Mouse (Mus musculus) neural tube, embryonic 12.5 days (tissue): ENCODE data around the gene Dusp28. TPM values are rescaled to one million over a fixed set of nuclear protein-coding genes. Genes with fewer than 3 reads are reported as not detected.

ENCODE experiments used
- ATAC-seq: fragments of 200-750 bp; cut with Nextera tagmentation; 2 replicates; pipeline ENCODE4 v1.8.0; 2017; ENCODE audit warnings: low read depth, mild to moderate bottlenecking, moderate TSS enrichment, moderate library complexity; ENCODE audit not compliant: low FRiP score
- H3K27ac ChIP-seq: fragments of 300-500 bp; sonication (generic); 2 replicates; pipeline ENCODE4 v1.5.1; 2016
- H3K27me3 ChIP-seq: fragments of 300-500 bp; sonication (generic); replicated peaks from 2 replicates; pipeline ENCODE4 v1.6.1; 2016; ENCODE audit warnings: mild to moderate bottlenecking
- H3K36me3 ChIP-seq: fragments of 300-500 bp; sonication (generic); 2 replicates; pipeline ENCODE4 v1.6.1; 2016; ENCODE audit warnings: mild to moderate bottlenecking
- H3K4me1 ChIP-seq: fragments of 300-500 bp; sonication (generic); 2 replicates; pipeline ENCODE4 v1.6.1; 2016
- H3K4me2 ChIP-seq: fragments of 300-500 bp; sonication (generic); replicated peaks from 2 replicates; pipeline ENCODE4 v1.6.1; 2016; ENCODE audit warnings: mild to moderate bottlenecking
- H3K4me3 ChIP-seq: fragments of 300-500 bp; sonication (generic); 2 replicates; pipeline ENCODE4 v1.5.1; 2016
- H3K9ac ChIP-seq: fragments of 300-500 bp; sonication (generic); 2 replicates; pipeline ENCODE4 v1.6.1; 2016; ENCODE audit warnings: mild to moderate bottlenecking
- H3K9me3 ChIP-seq: fragments of 300-500 bp; sonication (generic); 2 replicates; pipeline ENCODE4 v1.6.1; 2016; ENCODE audit warnings: mild to moderate bottlenecking
- WGBS: fragments of 180-500 bp; shearing (Covaris S2); methylation state at CpG from one replicate; pipeline ENCODE4 v1.1.7; 2016; 5-methylcytosine and 5-hydroxymethylcytosine counted together
- polyA plus RNA-seq: library from polyadenylated mRNA; unstranded; fragments of >200 nt; fragmentation: Nextera tagmentation; extraction: Ambion mirVana; gene quantifications from 2 replicates; pipeline ENCODE4 v1.2.1, GENCODE M21; 2016

Gene Dusp28
- polyA plus RNA-seq, 1 experiment from 2014 or later: 13.4 TPM

GRCm38 (mm10) chr1:92881982-92882381, 24.8 kb upstream of the Dusp28 start:
- Histone ChIP-seq H3K27me3 (no peaks in the 10 kb centered on the region), H3K4me1 (no peaks in the 10 kb centered on the region), H3K4me2 (no peak overlapping the region), H3K27ac (no peak overlapping the region), H3K9ac (no peak overlapping the region), H3K9me3 (no peaks in the 10 kb centered on the region), H3K4me3 (no peak overlapping the region), H3K36me3 (no peaks in the 10 kb centered on the region)
- ATAC-seq: no peak
- WGBS: 92% methylated on average over 6 of the region's 6 CpGs

GRCm38 (mm10) chr1:92888901-92889655, 17.7 kb upstream of the Dusp28 start:
- Histone ChIP-seq H3K27me3 (no peaks in the 10 kb centered on the region), H3K4me3 (no peak overlapping the region), H3K36me3 (no peaks in the 10 kb centered on the region), H3K9ac (no peak overlapping the region), H3K4me1 (no peaks in the 10 kb centered on the region), H3K9me3 (no peaks in the 10 kb centered on the region), H3K27ac (no peak overlapping the region), H3K4me2 (no peak overlapping the region)
- WGBS: 71% methylated on average over 7 of the region's 7 CpGs
- no peak for ATAC-seq

- no peaks in the 10 kb centered on the region for H3K9me3 ChIP-seq
- H3K27ac ChIP-seq: no peak overlapping the region
- H3K36me3 ChIP-seq: no peaks in the 10 kb centered on the region
- H3K27me3 ChIP-seq: no peaks in the 10 kb centered on the region
- no peak overlapping the region for H3K4me3 ChIP-seq
- H3K9ac ChIP-seq: no peak overlapping the region
- H3K4me2 ChIP-seq: no peak overlapping the region
- no peak for ATAC-seq
- H3K4me1 ChIP-seq: no peaks in the 10 kb centered on the region
- WGBS: 72% methylated on average over 3 of the region's 3 CpGs
Observed at GRCm38 (mm10) chr1:92892791-92893190, 14.0 kb upstream of the Dusp28 start.

- ATAC-seq: no peak
- Histone ChIP-seq H3K36me3 (no peaks in the 10 kb centered on the region), H3K9me3 (no peaks in the 10 kb centered on the region), H3K4me1 (no peaks in the 10 kb centered on the region), H3K27ac (no peak overlapping the region), H3K9ac (no peak overlapping the region), H3K4me3 (no peak overlapping the region), H3K27me3 (no peaks in the 10 kb centered on the region), H3K4me2 (no peak overlapping the region)
- 74% methylated on average over 3 of the region's 3 CpGs for WGBS
Observed at GRCm38 (mm10) chr1:92893896-92894295, 12.9 kb upstream of the Dusp28 start.

DNA sequence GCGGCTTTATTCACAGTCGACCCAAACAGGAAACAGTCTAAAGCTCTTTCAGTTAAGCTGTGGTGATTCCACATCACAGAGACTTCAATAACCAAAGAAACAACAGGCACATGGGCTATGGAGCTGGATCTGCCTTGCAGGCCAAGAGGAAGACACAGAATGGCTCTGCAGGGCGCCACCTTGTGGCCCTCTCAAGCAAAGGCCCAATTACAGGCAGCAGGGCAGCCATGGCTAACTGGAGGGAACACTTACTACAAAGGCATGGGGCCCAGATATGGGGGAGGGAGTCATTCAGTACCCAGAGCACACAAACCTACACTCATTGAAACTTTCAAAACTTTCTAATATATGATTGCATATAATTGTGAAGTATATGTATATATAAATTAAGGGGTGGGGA, 11.7 kb upstream of the Dusp28 start:
- ATAC-seq: peak; percentile 77
- Histone ChIP-seq H3K36me3 (no peaks in the 10 kb centered on the region), H3K9ac (no peak overlapping the region), H3K9me3 (no peaks in the 10 kb centered on the region), H3K4me3 (no peak overlapping the region), H3K27ac (no peak overlapping the region), H3K27me3 (peaks cover 3% of the 10 kb centered on the region; the same call in 1 of the 2 replicates), H3K4me2 (no peak overlapping the region), H3K4me1 (no peaks in the 10 kb centered on the region)
- WGBS: 7% methylated on average over 3 of the region's 3 CpGs

DNA sequence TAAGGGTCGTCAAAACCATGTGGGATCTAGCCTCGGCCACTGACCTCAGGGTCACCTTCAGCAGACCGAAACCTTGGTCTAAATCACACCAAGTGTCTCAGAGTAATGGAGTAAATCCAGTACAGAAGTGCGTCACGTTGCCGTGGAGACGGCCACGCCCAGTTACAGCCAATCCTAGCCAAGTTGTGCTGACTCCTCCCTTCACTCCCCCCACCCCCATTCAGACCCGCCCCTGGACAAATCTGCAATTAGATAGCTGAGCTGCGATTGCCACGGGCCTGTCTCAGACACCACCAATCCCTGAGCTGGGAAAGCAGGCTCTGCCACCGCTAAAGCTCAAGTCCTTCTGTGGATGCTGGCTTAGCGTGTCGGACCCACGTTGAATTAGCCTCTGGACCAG, 4.0 kb upstream of the Dusp28 start, which contains the start of gene Ankmy1:
TSS of gene Ankmy1 (minus strand) at position 121 of the 400 bp plus-strand sequence.
- Histone ChIP-seq H3K9me3 (no peaks in the 10 kb centered on the region), H3K4me3 (peak within 1 kb of the TSS; percentile 2; the same call in 1 of the 2 replicates), H3K4me1 (peaks cover 16% of the 10 kb centered on the region; the same call in 1 of the 2 replicates), H3K27me3 (peaks cover 8% of the 10 kb centered on the region; the same call in 1 of the 2 replicates), H3K9ac (peak within 1 kb of the TSS; percentile 42; the same call in 1 of the 2 replicates), H3K27ac (no peak within 1 kb of the TSS), H3K36me3 (no peaks in the 10 kb centered on the region), H3K4me2 (peak within 1 kb of the TSS; percentile 56)
- peak; percentile 34; the same call in 1 of the 2 replicates for ATAC-seq
- WGBS: 2% methylated on average over 15 of the region's 15 CpGs

GRCm38 (mm10) chr1:92903627-92904026, 3.2 kb upstream of the Dusp28 start:
- H3K27me3 ChIP-seq: peaks cover 8% of the 10 kb centered on the region; the same call in 1 of the 2 replicates
- H3K36me3 ChIP-seq: no peaks in the 10 kb centered on the region
- H3K4me3 ChIP-seq: no peak overlapping the region
- peaks cover 19% of the 10 kb centered on the region; the same call in 1 of the 2 replicates for H3K4me1 ChIP-seq
- no peak for ATAC-seq
- H3K9me3 ChIP-seq: no peaks in the 10 kb centered on the region
- H3K9ac ChIP-seq: no peak overlapping the region
- no peak overlapping the region for H3K4me2 ChIP-seq
- 83% methylated on average over 4 of the region's 4 CpGs for WGBS
- H3K27ac ChIP-seq: no peak overlapping the region

- H3K27me3 ChIP-seq: 0 out of 2 replicates have a peak, but pooled peaks cover 4% of the 10 kb centered on the region
- no peak overlapping the region for H3K27ac ChIP-seq
- H3K36me3 ChIP-seq: no peaks in the 10 kb centered on the region
- no peaks in the 10 kb centered on the region for H3K9me3 ChIP-seq
- no peak overlapping the region for H3K4me2 ChIP-seq
- WGBS: 96% methylated on average over 2 of the region's 2 CpGs
- ATAC-seq: no peak
- H3K9ac ChIP-seq: no peak overlapping the region
- H3K4me3 ChIP-seq: no peak overlapping the region
- H3K4me1 ChIP-seq: peaks cover 28% of the 10 kb centered on the region
Observed at GRCm38 (mm10) chr1:92905703-92906310, 974 bp upstream of the Dusp28 start.

DNA sequence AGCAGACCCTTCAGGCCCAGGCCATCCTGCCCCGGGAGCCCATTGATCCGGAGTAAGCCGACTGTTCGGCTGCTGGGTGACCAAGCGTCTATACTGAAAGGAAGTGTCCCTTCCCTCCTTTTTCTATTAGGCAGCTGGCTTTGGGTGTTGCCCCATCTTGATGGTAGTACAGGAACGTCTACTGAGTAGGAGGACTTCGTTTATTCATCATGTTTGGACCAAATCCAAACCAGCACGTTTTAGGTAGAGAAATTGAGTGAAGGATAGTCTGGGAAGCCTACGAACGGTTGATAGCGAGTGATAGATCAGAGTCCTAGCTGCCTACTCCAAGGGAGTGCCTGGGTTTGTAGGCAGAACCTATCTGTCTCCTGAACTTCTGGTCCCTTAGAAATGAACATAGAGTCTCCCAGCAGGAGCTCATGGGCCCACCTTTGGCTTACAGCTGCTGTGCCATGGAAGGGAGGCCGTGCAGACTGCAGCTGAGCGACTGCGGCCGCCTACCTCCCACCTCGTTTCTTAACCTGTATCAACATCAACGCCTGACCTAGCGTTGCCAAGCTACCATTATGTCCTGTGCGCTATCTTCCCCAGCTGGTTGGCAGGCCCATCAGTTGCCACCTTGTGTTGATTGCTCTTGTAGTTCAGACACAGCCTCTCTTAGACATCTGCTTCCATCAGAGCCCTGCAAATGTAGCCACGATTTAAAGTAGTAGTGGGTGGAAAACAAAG, 1.0 kb downstream of the Dusp28 start:
- H3K9ac ChIP-seq: peak overlapping the region; percentile 61
- no peak for ATAC-seq
- H3K4me1 ChIP-seq: peaks cover 40% of the 10 kb centered on the region
- peak overlapping the region; percentile 72 for H3K4me3 ChIP-seq
- H3K36me3 ChIP-seq: no peaks in the 10 kb centered on the region
- 0 out of 2 replicates have a peak overlapping the region, but pooled peaks have one; percentile 44 for H3K27ac ChIP-seq
- H3K4me2 ChIP-seq: peak overlapping the region; percentile 68
- no peaks in the 10 kb centered on the region for H3K27me3 ChIP-seq
- WGBS: 48% methylated on average over 20 of the region's 20 CpGs
- no peaks in the 10 kb centered on the region for H3K9me3 ChIP-seq

DNA sequence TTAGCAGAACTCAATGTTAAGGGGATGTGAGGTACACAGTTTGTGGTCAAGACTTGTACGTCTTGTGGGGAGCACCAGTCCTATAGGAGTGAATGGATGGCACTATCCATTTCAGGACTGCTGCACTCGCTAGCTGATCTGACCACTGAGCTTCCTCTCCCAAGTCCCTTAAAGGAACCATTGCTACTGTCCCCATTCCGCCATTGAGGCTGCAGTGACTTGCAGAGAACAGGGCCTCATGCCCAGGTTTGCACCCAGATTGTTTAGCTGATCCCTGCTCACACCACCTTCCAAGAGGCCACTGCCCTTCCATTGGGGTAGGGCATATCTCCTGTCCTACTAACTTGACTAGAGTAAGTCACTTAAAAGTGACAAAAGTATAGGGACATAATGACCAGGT, 1.9 kb downstream of the Dusp28 start:
- no peak overlapping the region for H3K9ac ChIP-seq
- no peaks in the 10 kb centered on the region for H3K9me3 ChIP-seq
- no peaks in the 10 kb centered on the region for H3K36me3 ChIP-seq
- peaks cover 38% of the 10 kb centered on the region for H3K4me1 ChIP-seq
- H3K27ac ChIP-seq: no peak overlapping the region
- no peak for ATAC-seq
- 91% methylated on average over 3 of the region's 3 CpGs for WGBS
- H3K4me2 ChIP-seq: no peak overlapping the region
- no peaks in the 10 kb centered on the region for H3K27me3 ChIP-seq
- no peak overlapping the region for H3K4me3 ChIP-seq

DNA sequence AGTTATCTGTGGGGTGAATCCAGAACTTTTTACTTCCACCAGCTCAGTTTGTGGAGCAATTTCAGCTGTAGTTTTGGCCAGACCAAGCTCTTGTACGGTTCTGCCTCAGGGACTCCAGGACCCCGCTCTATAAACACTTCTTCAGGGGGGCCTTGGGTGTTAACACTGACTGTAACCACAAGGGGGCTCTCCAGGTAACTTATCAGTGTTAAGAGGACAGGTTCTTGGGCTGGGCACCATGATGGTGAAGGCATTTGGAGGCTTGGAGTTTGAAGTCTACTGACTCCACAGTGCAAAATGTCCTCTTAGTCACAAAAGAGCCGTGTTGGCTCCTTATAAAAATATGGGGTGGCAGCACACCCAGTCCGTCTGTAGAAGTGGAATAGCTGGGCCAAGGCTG, 2.3 kb downstream of the Dusp28 start:
- Histone ChIP-seq H3K36me3 (peaks cover 3% of the 10 kb centered on the region; the same call in 1 of the 2 replicates), H3K4me2 (no peak overlapping the region), H3K27ac (no peak overlapping the region), H3K4me3 (no peak overlapping the region), H3K9ac (no peak overlapping the region), H3K9me3 (no peaks in the 10 kb centered on the region), H3K27me3 (no peaks in the 10 kb centered on the region), H3K4me1 (peaks cover 38% of the 10 kb centered on the region)
- no peak for ATAC-seq
- 71% methylated on average over 4 of the region's 4 CpGs for WGBS
